In genomic region chr7:48875096-48875495, GRCm38 (mm10) we compare ENCODE assay signal across 25 mouse cellular contexts. TPM values are rescaled to one million over a fixed set of nuclear protein-coding genes. Genes with fewer than 3 reads are reported as not detected.
A peak's percentile ranks its signal among the peaks of the same experiment; 100 is the strongest.
DNase-seq lines count a peak whose midpoint lies in the region; ATAC-seq and TF ChIP-seq lines count a peak whose summit lies in the region.
"Had no signal": no experiment of that assay in that cellular context is flagged by ENCODE, and none has a peak within 500 bp of the region (broad histone marks: within the 10 kb centered on the region; RNA-seq: fewer than 3 reads in every experiment).

No protein-coding gene starts in this region.

- WGBS in heart, adult 2 months: 74% methylated on average over 14 of the region's 14 CpGs
- 78% methylated on average over 14 of the region's 14 CpGs for WGBS in heart, postnatal 0 days
- 79% methylated on average over 14 of the region's 14 CpGs for WGBS in forebrain, embryonic 16.5 days

- H3K9me3 ChIP-seq in heart, postnatal 0 days (replicated peaks; ENCODE audit: control insufficient read depth, low read length): no peaks in the 10 kb centered on the region
- H3K9me3 ChIP-seq in forebrain, embryonic 16.5 days (ENCODE audit: control insufficient read depth, low read length): no peaks in the 10 kb centered on the region
- H3K9me3 ChIP-seq: embryonic facial prominence, embryonic 12.5 days; G1E; heart, embryonic 10.5 days; hindbrain, embryonic 12.5 days; hindbrain, embryonic 15.5 days; intestine, embryonic 15.5 days had no signal

- no peaks in the 10 kb centered on the region for H3K36me3 ChIP-seq in heart, adult 2 months (ENCODE audit: control insufficient read depth, insufficient read depth, low read length)
- peaks cover 72% of the 10 kb centered on the region for H3K36me3 ChIP-seq in heart, postnatal 0 days (replicated peaks; ENCODE audit: control insufficient read depth, insufficient read depth, low read length)
- no peaks in the 10 kb centered on the region for H3K36me3 ChIP-seq in forebrain, embryonic 16.5 days (ENCODE audit: control insufficient read depth, insufficient read depth)
- H3K36me3 ChIP-seq: hindbrain, embryonic 15.5 days had no signal

- DNase-seq in heart, adult 2 months: no peak
- DNase-seq in heart, postnatal 25 days (ENCODE audit: low spot score): no peak
- DNase-seq in heart, postnatal 0 days (ENCODE audit: low spot score): no peak
- DNase-seq in heart, postnatal 4 days: no peak
- DNase-seq in fat pad, adult 2 months (ENCODE audit: extremely low read depth, low read depth, low spot score): peak; percentile 30
- DNase-seq in left cerebral cortex, adult 9 months (ENCODE audit: low spot score in 2 of 2): no peak
- DNase-seq: adrenal gland, postnatal 10 days; adrenal gland, postnatal 36 days; B cell, adult 2 months; cerebellum, adult 18-20 months; cerebellum, adult 9-10 months; cerebellum, postnatal 14 days; gastrocnemius, postnatal 25 days; kidney, adult 11 months had no signal

- H3K27ac ChIP-seq in heart, adult 2 months: peak overlapping the region; percentile 43; the same call in 1 of the 2 replicates
- H3K27ac ChIP-seq in heart, postnatal 0 days (ENCODE audit: low read depth): peak overlapping the region; percentile 49
- H3K27ac ChIP-seq in forebrain, embryonic 16.5 days (ENCODE audit: low read length): no peak overlapping the region
- H3K27ac ChIP-seq: embryonic facial prominence, embryonic 12.5 days; heart, embryonic 10.5 days; hindbrain, embryonic 12.5 days; hindbrain, embryonic 15.5 days; intestine, embryonic 15.5 days had no signal

- H3K27me3 ChIP-seq in heart, adult 2 months (ENCODE audit: control insufficient read depth, insufficient read depth, low read length): no peaks in the 10 kb centered on the region
- H3K27me3 ChIP-seq in heart, postnatal 0 days (ENCODE audit: control insufficient read depth, insufficient read depth, low read length): no peaks in the 10 kb centered on the region
- no peaks in the 10 kb centered on the region for H3K27me3 ChIP-seq in forebrain, embryonic 16.5 days (replicated peaks; ENCODE audit: control insufficient read depth, insufficient read depth, low read length)
- H3K27me3 ChIP-seq: CH12.LX; embryonic facial prominence, embryonic 12.5 days; hindbrain, embryonic 12.5 days; intestine, embryonic 15.5 days; Patski had no signal

- intact Hi-C loops in heart, adult 2 months (cut with DNase I): loop anchor here (5.0 kb wide), 1 partner anchor 43 kb away; no protein-coding TSS in a partner anchor
- intact Hi-C loops in heart, postnatal 25 days (cut with DNase I): loop anchor here (5.0 kb wide), 2 partner anchors 38 to 128 kb away; no protein-coding TSS in a partner anchor

- no peak for ATAC-seq in heart, postnatal 0 days (ENCODE audit: insufficient read depth, low read depth)
- ATAC-seq in forebrain, embryonic 16.5 days: no peak
- ATAC-seq: forebrain, embryonic 14.5 days; intestine, embryonic 15.5 days; Patski had no signal

- no peak for TF ChIP-seq POLR2A in heart, adult 2 months (IDR thresholded peaks at IDR 0.05; ENCODE audit: insufficient read depth, low read depth, low read length)

- no peak overlapping the region for H3K4me3 ChIP-seq in heart, adult 2 months
- H3K4me3 ChIP-seq in heart, postnatal 0 days (ENCODE audit: low read depth, low read length): no peak overlapping the region
- H3K4me3 ChIP-seq in forebrain, embryonic 16.5 days (replicated peaks; ENCODE audit: low read length): no peak overlapping the region
- H3K4me3 ChIP-seq: embryonic facial prominence, embryonic 12.5 days; heart, embryonic 10.5 days; hindbrain, embryonic 12.5 days; hindbrain, embryonic 15.5 days; intestine, embryonic 15.5 days had no signal

- H3K9ac ChIP-seq in heart, adult 2 months (ENCODE audit: low read depth, low read length): no peak overlapping the region
- H3K9ac ChIP-seq in heart, postnatal 0 days (replicated peaks; ENCODE audit: low read depth, low read length): no peak overlapping the region
- H3K9ac ChIP-seq in forebrain, embryonic 16.5 days (replicated peaks; ENCODE audit: low read depth, low read length): no peak overlapping the region
- H3K9ac ChIP-seq: embryonic facial prominence, embryonic 12.5 days; hindbrain, embryonic 12.5 days; hindbrain, embryonic 15.5 days; intestine, embryonic 15.5 days had no signal

- no peaks in the 10 kb centered on the region for H3K4me1 ChIP-seq in heart, adult 2 months (ENCODE audit: control insufficient read depth, insufficient read depth, low read length)
- peaks cover 8% of the 10 kb centered on the region; the same call in 1 of the 2 replicates for H3K4me1 ChIP-seq in heart, postnatal 0 days (ENCODE audit: control insufficient read depth, insufficient read depth)
- peaks cover 9% of the 10 kb centered on the region for H3K4me1 ChIP-seq in forebrain, embryonic 16.5 days (replicated peaks; ENCODE audit: control insufficient read depth, insufficient read depth, low read length)
- H3K4me1 ChIP-seq: hindbrain, embryonic 15.5 days had no signal

- H3K79me2 ChIP-seq in heart, adult 2 months (replicated peaks; ENCODE audit: control insufficient read depth, insufficient read depth, low read length): no peaks in the 10 kb centered on the region

- TF ChIP-seq CTCF in heart, adult 2 months (IDR thresholded peaks at IDR 0.05): no peak
- TF ChIP-seq CTCF in heart, postnatal 0 days (IDR thresholded peaks at IDR 0.05; ENCODE audit: low read depth): no peak

- no peak for TF ChIP-seq EP300 in heart, adult 2 months (IDR thresholded peaks at IDR 0.05; ENCODE audit: insufficient read depth, low read depth, low read length)
- TF ChIP-seq EP300 in heart, postnatal 0 days (IDR thresholded peaks at IDR 0.05; ENCODE audit: low read depth): no peak

- H3K4me2 ChIP-seq in heart, postnatal 0 days (ENCODE audit: low read depth, low read length): no peak overlapping the region
- H3K4me2 ChIP-seq in forebrain, embryonic 16.5 days (ENCODE audit: low read length): no peak overlapping the region
- H3K4me2 ChIP-seq: embryonic facial prominence, embryonic 12.5 days; hindbrain, embryonic 12.5 days; hindbrain, embryonic 15.5 days; intestine, embryonic 15.5 days had no signal

RNA-seq across cellular contexts. Expression of gene E2f8, which starts 6.3 kb away (rescaled TPM):
- 1 to 10 TPM; 1.3 to 1.6 TPM for total RNA-seq in heart, adult 2 months (2021)
- polyA plus RNA-seq in heart, adult 2 months (2012; rRNA removed): 0.23 and 0.31 TPM in 2 replicates
- under 1 TPM; 0.75 to 0.87 TPM for total RNA-seq in heart, postnatal 25 days (2021)
- 5.8 and 5.9 TPM in 2 replicates for total RNA-seq in heart, postnatal 0 days (2014; rRNA removed; ENCODE audit: low replicate concordance)
- 3.0 and 3.5 TPM in 2 replicates for polyA plus RNA-seq in heart, postnatal 0 days (2015; fragmentation: Nextera tagmentation; extraction: Ambion mirVana)
- 10 to 100 TPM; 17.6 to 18.5 TPM for total RNA-seq in heart, postnatal 4 days (2021)
- 4.8 and 5.7 TPM in 2 replicates for polyA plus RNA-seq in forebrain, embryonic 16.5 days (2015; fragmentation: Nextera tagmentation; extraction: Ambion mirVana)

RNA-seq across cellular contexts. Expression of gene Csrp3, which starts 27.3 kb away (rescaled TPM):
- 1,000 to 10,000 TPM; 1,931 to 2,301 TPM for total RNA-seq in heart, adult 2 months (2021)
- polyA plus RNA-seq in heart, adult 2 months (2012; rRNA removed): 773 and 781 TPM in 2 replicates
- total RNA-seq in heart, postnatal 25 days (2021): 1,000 to 10,000 TPM; 2,113 to 2,237 TPM
- 1,353 and 1,464 TPM in 2 replicates for total RNA-seq in heart, postnatal 0 days (2014; rRNA removed; ENCODE audit: low replicate concordance)
- polyA plus RNA-seq in heart, postnatal 0 days (2015; fragmentation: Nextera tagmentation; extraction: Ambion mirVana): 1,907 and 1,928 TPM in 2 replicates
- total RNA-seq in heart, postnatal 4 days (2021): 1,000 to 10,000 TPM; 1,381 to 1,460 TPM
- not detected in 2 replicates for polyA plus RNA-seq in forebrain, embryonic 16.5 days (2015; fragmentation: Nextera tagmentation; extraction: Ambion mirVana)
- total RNA-seq: adrenal gland, postnatal 36 days; G1E had no signal
- polyA plus RNA-seq: forebrain, embryonic 11.5 days; forebrain, embryonic 14.5 days; G1E; Patski had no signal

RNA-seq across cellular contexts. Expression of gene Nav2, which starts 33.4 kb away (rescaled TPM):
- total RNA-seq in heart, adult 2 months (2021): 10 to 100 TPM; 34.4 to 49.9 TPM
- polyA plus RNA-seq in heart, adult 2 months (2012; rRNA removed): 20.4 and 24.2 TPM in 2 replicates
- 10 to 100 TPM; 53.0 to 60.1 TPM for total RNA-seq in heart, postnatal 25 days (2021)
- total RNA-seq in heart, postnatal 0 days (2014; rRNA removed; ENCODE audit: low replicate concordance): 54.8 and 77.9 TPM in 2 replicates
- polyA plus RNA-seq in heart, postnatal 0 days (2015; fragmentation: Nextera tagmentation; extraction: Ambion mirVana): 20.4 and 22.8 TPM in 2 replicates
- 100 to 1,000 TPM; 106 to 112 TPM for total RNA-seq in heart, postnatal 4 days (2021)
- polyA plus RNA-seq in forebrain, embryonic 16.5 days (2015; fragmentation: Nextera tagmentation; extraction: Ambion mirVana): 22.0 and 35.2 TPM in 2 replicates
- polyA plus RNA-seq: G1E had no signal
